Mouse (Mus musculus) heart, adult 2 months (tissue): ENCODE measurements around the gene Slc19a2. TPM values are rescaled to one million over a fixed set of nuclear protein-coding genes. Genes with fewer than 3 reads are reported as not detected.

Experiments used
- DNase-seq, 2 experiments: peaks; one replicate each; pipeline ENCODE4 v3.0.0; 2021
- H3K27ac ChIP-seq: fragments of 200-600 bp; 2 replicates; pipeline ENCODE4 v1.8.1; 2022
- H3K27me3 ChIP-seq: fragments of 200-500 bp; 2 replicates; pipeline ENCODE4 v1.6.1; 2012; ENCODE audit warnings: mild to moderate bottlenecking, low read length, inconsistent platforms, mixed read lengths; ENCODE audit not compliant: control insufficient read depth, insufficient read depth
- H3K36me3 ChIP-seq: fragments of 200-500 bp; 2 replicates; pipeline ENCODE4 v1.6.1; 2012; ENCODE audit warnings: low read length, inconsistent platforms; ENCODE audit not compliant: control insufficient read depth, insufficient read depth
- H3K4me1 ChIP-seq: fragments of 200-500 bp; 2 replicates; pipeline ENCODE4 v1.6.1; 2011; ENCODE audit warnings: low read length; ENCODE audit not compliant: control insufficient read depth, insufficient read depth
- H3K4me3 ChIP-seq: fragments of 200-600 bp; 2 replicates; pipeline ENCODE4 v1.8.1; 2022
- H3K79me2 ChIP-seq: fragments of 200-500 bp; replicated peaks from 2 replicates; pipeline ENCODE4 v1.6.1; 2012; ENCODE audit warnings: mild to moderate bottlenecking, inconsistent platforms, low read length, moderate library complexity, mixed read lengths; ENCODE audit not compliant: control insufficient read depth, insufficient read depth
- H3K9ac ChIP-seq: fragments of 200-500 bp; 2 replicates; pipeline ENCODE4 v1.6.1; 2012; ENCODE audit warnings: low read depth, mild to moderate bottlenecking, control low read depth, inconsistent platforms, low read length, mixed read lengths
- CTCF ChIP-seq: fragments of 200-600 bp; IDR thresholded peaks from 2 replicates; pipeline ENCODE4 v1.8.1; 2022; ENCODE audit warnings: antibody characterized with exemption, mild to moderate bottlenecking, moderate library complexity
- EP300 ChIP-seq: fragments of 200-500 bp; IDR thresholded peaks from 2 replicates; pipeline ENCODE4 v1.6.1; 2011; ENCODE audit warnings: low read depth, low read length, control low read depth; ENCODE audit not compliant: insufficient read depth
- POLR2A ChIP-seq: fragments of 200-500 bp; IDR thresholded peaks from 2 replicates; pipeline ENCODE4 v1.6.1; 2011; ENCODE audit warnings: mild to moderate bottlenecking, low read depth, low read length, control low read depth; ENCODE audit not compliant: insufficient read depth
- WGBS: fragments of 180-500 bp; shearing (Covaris S2); methylation state at CpG from one replicate; pipeline ENCODE4 v1.1.7; 2018; 5-methylcytosine and 5-hydroxymethylcytosine counted together
- intact Hi-C: fragments of 180-260 bp; cut with DNase I; formaldehyde crosslinking; loops from one replicate; pipeline ENCODE4 v1.15.1; 2025
- polyA plus RNA-seq: library from polyadenylated mRNA; depleted of rRNA; stranded (reverse); fragments of >200 nt; gene quantifications from 2 replicates; pipeline ENCODE4 v1.2.3, GENCODE M21; 2012
- total RNA-seq, 2 experiments: library from RNA; stranded (reverse); gene quantifications; 2 replicates each; pipeline ENCODE4 v1.2.3; 2021

The Slc19a2 gene
- total and polyA plus RNA-seq, 3 experiments: 5.0 to 7.8 (median 7.6) TPM

DNA sequence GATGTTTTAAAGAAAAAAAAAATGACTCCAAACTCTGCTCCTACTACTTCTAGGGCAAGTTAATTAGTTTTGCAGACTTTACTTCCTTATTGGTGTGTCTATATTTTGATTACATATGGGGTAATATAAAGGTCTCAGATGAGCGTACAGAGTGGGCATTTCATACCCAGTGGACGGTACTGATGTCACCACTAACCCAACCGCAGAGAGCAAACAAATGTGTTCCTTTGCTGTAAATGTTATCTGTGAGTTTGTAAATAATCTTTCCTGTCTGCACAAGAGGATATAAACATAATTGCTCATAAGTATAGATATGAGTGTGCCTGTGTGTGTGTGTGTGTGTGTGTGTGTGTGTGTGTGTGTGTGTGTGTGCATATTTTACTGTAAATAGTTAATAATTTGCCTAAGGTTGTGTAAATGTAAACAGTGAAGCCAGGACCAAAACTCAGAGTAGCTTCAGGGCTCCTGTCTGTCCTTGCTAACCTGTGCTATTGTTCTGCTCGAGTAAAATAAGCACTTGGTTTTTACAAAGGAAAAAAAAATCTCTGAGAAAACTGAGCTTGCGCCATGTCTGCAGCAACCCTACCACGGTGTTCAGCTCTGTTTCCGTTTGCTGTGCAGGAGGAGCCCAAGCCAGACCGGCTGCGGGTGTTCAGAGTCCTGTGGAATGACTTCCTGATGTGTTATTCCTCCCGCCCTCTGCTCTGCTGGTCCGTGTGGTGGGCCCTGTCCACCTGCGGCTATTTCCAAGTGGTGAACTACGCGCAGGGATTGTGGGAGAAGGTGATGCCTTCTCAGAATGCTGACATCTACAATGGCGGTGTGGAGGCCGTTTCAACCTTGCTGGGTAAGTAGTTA is 11.6 kb downstream of the Slc19a2 start:
- intact Hi-C loops: no loop called here
- WGBS: 72% methylated on average over 16 of the region's 16 CpGs

DNA sequence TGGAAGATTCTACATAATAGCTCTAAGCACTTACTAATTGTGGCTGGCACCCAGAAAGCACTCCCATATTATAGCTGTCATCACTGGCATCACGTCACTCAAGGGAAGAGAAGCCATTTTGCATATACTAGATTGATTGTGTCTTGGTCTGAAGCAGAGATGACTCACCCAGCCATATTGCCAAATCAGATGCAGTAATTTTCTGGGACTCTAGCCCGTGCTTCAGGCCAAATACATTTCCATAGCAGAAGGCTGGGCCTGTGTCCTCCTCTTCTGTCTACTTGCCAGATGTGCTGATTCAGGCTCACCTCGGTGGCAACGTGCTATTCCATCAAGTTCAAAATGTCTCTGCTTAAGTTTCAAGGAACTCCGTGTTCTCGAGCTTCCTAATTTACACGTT is 12.7 kb downstream of the Slc19a2 start:
- H3K36me3 ChIP-seq: peaks cover 6% of the 10 kb centered on the region; the same call in 1 of the 2 replicates
- no peak overlapping the region for H3K4me3 ChIP-seq
- WGBS: 64% methylated on average over 7 of the region's 7 CpGs
- no peaks in the 10 kb centered on the region for H3K27me3 ChIP-seq
- peak in 1 of 2 experiments; percentile 25 for DNase-seq
- no peaks in the 10 kb centered on the region for H3K4me1 ChIP-seq
- TF ChIP-seq POLR2A (no peak), EP300 (no peak), CTCF (no peak)
- H3K79me2 ChIP-seq: peaks cover 2% of the 10 kb centered on the region; the same call in 1 of the 2 replicates
- no peak overlapping the region for H3K9ac ChIP-seq
- H3K27ac ChIP-seq: no peak overlapping the region
- intact Hi-C loops: no loop called here

More for the DNA sequence above, 11.6 kb downstream of the Slc19a2 start:
- Histone ChIP-seq H3K4me1 (no peaks in the 10 kb centered on the region), H3K79me2 (peaks cover 2% of the 10 kb centered on the region; the same call in 1 of the 2 replicates), H3K4me3 (no peak overlapping the region), H3K27ac (no peak overlapping the region), H3K36me3 (peaks cover 6% of the 10 kb centered on the region; the same call in 1 of the 2 replicates), H3K9ac (no peak overlapping the region), H3K27me3 (no peaks in the 10 kb centered on the region)
- no peak for TF ChIP-seq CTCF
- TF ChIP-seq EP300: no peak
- no peak for TF ChIP-seq POLR2A
- no peak for DNase-seq

DNA sequence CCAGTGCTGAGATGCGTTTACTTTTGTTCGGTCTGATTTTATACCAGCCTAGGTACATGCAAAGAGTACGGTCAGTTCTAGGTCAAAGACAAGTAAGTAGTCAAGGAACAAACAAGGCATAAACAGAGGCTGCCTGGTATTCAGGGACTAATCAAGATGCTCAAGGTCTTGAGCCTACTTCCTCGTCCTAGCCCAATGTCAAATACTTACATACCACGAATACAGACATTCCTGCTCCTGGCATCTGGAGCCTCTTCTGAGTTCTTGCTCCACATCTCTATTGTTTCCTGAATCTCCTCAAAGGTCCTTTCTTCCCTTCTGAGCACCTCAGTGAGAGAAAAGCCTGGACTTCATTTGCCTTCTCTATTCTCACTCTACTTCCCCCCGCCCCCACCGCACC is 22.1 kb downstream of the Slc19a2 start:
- intact Hi-C loops: no loop called here
- TF ChIP-seq EP300: no peak
- no peak for TF ChIP-seq POLR2A
- no peak for TF ChIP-seq CTCF
- Histone ChIP-seq H3K4me1 (no peaks in the 10 kb centered on the region), H3K79me2 (no peaks in the 10 kb centered on the region), H3K27me3 (no peaks in the 10 kb centered on the region), H3K27ac (no peak overlapping the region), H3K4me3 (no peak overlapping the region), H3K36me3 (no peaks in the 10 kb centered on the region), H3K9ac (no peak overlapping the region)
- DNase-seq: no peak
- WGBS: 83% methylated on average over 7 of the region's 7 CpGs

DNA sequence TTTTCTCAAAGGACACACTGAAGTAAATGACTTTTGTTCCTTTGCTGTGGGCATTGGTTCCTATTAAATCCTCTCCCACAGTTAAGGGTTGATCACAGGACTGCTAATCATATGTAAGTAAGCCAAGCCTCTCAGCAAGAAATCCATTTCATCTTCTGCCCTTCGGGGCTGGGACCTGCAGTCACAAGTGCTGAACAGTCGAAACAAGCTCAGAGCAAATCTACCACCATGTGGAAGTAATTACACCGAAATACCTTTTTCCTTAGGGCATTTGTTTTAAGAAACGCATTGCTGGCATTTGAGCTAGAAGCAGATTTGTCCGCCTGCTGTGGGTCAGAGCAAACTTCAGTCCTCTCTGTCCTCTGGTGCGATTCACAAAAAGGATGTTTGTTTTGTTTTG is 24.8 kb downstream of the Slc19a2 start:
- no peaks in the 10 kb centered on the region for H3K27me3 ChIP-seq
- intact Hi-C loops: loop anchor here (2.0 kb wide), 1 partner anchor 33 kb away; the partner anchor contains the start of gene Blzf1
- no peak overlapping the region for H3K4me3 ChIP-seq
- DNase-seq: no peak
- H3K36me3 ChIP-seq: no peaks in the 10 kb centered on the region
- no peaks in the 10 kb centered on the region for H3K79me2 ChIP-seq
- TF ChIP-seq CTCF (no peak), EP300 (no peak), POLR2A (no peak)
- H3K4me1 ChIP-seq: no peaks in the 10 kb centered on the region
- 68% methylated on average over 6 of the region's 6 CpGs for WGBS
- no peak overlapping the region for H3K27ac ChIP-seq
- no peak overlapping the region for H3K9ac ChIP-seq

DNA sequence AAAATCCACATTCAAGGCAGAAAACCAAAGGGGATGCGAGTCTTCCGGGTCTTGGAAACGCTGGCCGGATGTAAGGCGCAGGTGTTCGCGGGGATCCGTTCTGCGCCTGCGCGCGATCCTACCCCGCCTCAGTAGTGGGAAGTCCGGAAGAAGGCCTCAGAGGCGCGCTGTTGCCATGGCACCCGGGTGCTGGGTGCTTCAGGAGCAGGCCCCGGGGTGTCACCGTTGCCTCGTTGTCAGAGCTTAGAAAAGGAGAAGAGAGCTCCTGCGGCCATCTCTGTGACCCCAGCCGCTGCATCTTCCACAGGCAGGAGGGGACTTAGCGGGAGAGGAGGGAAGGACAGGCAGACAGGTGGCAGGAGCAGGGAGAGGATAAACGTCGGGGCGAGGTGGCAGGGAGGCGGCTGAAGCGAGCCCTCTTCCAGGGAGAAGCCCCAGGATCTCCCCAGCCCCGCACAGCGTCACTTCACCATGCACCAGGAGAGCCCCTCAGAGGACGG is 26.7 kb downstream of the Slc19a2 start, which contains the start of gene Ccdc181:
Gene Ccdc181 (plus strand): TSS at position 131 of the 500 bp plus-strand sequence.
- peak; percentile 91 to 94 for DNase-seq
- TF ChIP-seq POLR2A (peak; percentile 44; the same call in 1 of the 2 replicates), EP300 (no peak)
- Histone ChIP-seq H3K79me2 (no peaks in the 10 kb centered on the region), H3K4me1 (no peaks in the 10 kb centered on the region), H3K4me3 (peak within 1 kb of the TSS; percentile 52), H3K27ac (0 out of 2 replicates have a peak within 1 kb of the TSS, but pooled peaks have one; percentile 1), H3K36me3 (no peaks in the 10 kb centered on the region), H3K9ac (peak within 1 kb of the TSS; percentile 65), H3K27me3 (no peaks in the 10 kb centered on the region)
- WGBS: under 1% methylated on average over 31 of the region's 31 CpGs
- intact Hi-C loops: loop anchor here (1.0 to 2.0 kb wide), 2 partner anchors 26 to 31 kb away; partner anchors contain the start of genes Blzf1 and Slc19a2

DNA sequence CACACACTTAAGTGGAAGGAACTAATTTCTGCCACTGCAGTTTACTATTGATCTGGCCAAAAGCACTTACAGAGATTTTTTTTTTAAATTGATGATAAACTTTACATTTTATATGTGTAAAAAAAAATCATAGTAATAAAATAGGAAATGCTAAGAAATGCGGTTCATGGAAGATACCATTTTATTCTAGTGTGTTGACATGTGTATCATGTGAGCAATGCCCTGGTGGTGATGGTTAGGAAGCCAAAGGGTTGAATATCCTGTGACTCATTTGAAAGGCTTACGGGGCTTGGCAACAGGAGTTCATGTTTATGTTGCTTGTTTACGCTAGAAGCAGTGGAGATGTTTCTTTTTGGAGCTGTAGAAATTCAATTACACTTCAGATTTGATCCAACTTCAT is 27.7 kb downstream of the Slc19a2 start:
- no peak for TF ChIP-seq POLR2A
- no peak for DNase-seq
- Histone ChIP-seq H3K27me3 (no peaks in the 10 kb centered on the region), H3K4me3 (no peak overlapping the region), H3K4me1 (no peaks in the 10 kb centered on the region), H3K9ac (no peak overlapping the region), H3K27ac (no peak overlapping the region), H3K79me2 (no peaks in the 10 kb centered on the region), H3K36me3 (no peaks in the 10 kb centered on the region)
- 84% methylated on average over 3 of the region's 3 CpGs for WGBS
- intact Hi-C loops: no loop called here
